Mouse (Mus musculus) erythroblast, embryonic 14.5 days (primary cell): Measurements from ENCODE around the gene Nxpe2.

Source experiments
- GATA1 ChIP-seq: IDR thresholded peaks from 2 replicates; pipeline ENCODE4 v1.6.1; 2012; ENCODE audit warnings: low read length, inconsistent platforms, mixed read lengths
- TAL1 ChIP-seq: IDR thresholded peaks from 3 replicates; pipeline ENCODE4 v1.6.1; 2012; ENCODE audit warnings: low read length, inconsistent platforms, mixed read lengths

- no peak for TF ChIP-seq TAL1
- TF ChIP-seq GATA1, result no peak; the same call in 1 of the 2 replicates
These were observed 868 bp upstream of the Nxpe2 start for GRCm38 (mm10) chr9:48354122-48354521.
